Mouse (Mus musculus) c-Kit-positive CD71-positive TER-119-negative erythroid progenitor cells, embryonic 14.5 days (primary cell): ENCODE results near the gene Atf5.

Experiments used
- DNase-seq: peaks from one replicate; pipeline ENCODE4 v3.0.0-alpha.2; 2013; ENCODE audit warnings: low read depth

Gene Atf5

DNA sequence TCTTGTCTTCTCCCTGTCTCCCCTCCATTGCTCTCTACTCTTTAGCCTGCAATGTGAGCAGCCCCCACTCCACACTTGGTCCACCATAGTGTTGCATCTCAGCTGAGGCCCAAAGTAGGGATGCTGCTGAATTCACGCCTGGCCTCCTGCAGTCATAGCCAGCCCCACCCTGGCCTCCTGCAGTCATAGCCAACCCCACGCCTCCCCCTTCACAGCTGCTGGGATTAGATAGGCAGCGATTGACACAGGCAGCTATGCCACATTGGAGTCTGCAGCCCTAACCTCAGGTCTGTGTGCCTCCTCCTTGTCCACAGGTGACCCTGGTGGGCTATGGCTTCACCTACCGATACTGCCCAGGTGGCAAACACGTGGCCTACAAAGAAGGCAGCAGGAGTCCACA is 48.3 kb downstream of the Atf5 start:
- DNase-seq, result no peak
